Mouse (Mus musculus) CD4-positive, CD25-positive, alpha-beta regulatory T cell, adult 4 months (primary cell): ENCODE data around the gene Vmn1r9. TPM values are rescaled to one million over a fixed set of nuclear protein-coding genes. Genes with fewer than 3 reads are reported as not detected.
"Not testable (repeated sequence)": the region's sequence is repeated elsewhere in the genome, so short reads cannot be mapped to it uniquely, and the experiment has no call there.

Source experiments
- ATAC-seq: one replicate; pipeline ENCODE4 v1.8.0; 2017
- polyA plus RNA-seq, 2 experiments: library from polyadenylated mRNA; unstranded; fragments of 100-300 nt; shearing (Covaris generic); gene quantifications; one replicate each; pipeline ENCODE4 v1.2.1; 2017

Vmn1r9 gene
- polyA plus RNA-seq: not detected

- ATAC-seq: no peak
Measured at GRCm38 (mm10) chr6:57066487-57066886, at the start of gene Vmn1r9. Gene Vmn1r9, plus strand, starts transcription at chr6:57066787.

- not testable (repeated sequence) for ATAC-seq
Measured at GRCm38 (mm10) chr6:57025224-57025623, 41.4 kb upstream of the Vmn1r9 start, which contains the start of gene Vmn1r7. Gene Vmn1r7, minus strand, starts transcription at chr6:57025324.

GRCm38 (mm10) chr6:57031984-57032383 lies 34.6 kb upstream of the Vmn1r9 start, which contains the start of gene Vmn1r8:
Gene Vmn1r8, plus strand, starts transcription at chr6:57032284.
- ATAC-seq: no peak

GRCm38 (mm10) chr6:57034674-57035073 lies 31.9 kb upstream of the Vmn1r9 start:
- ATAC-seq: no peak

- ATAC-seq: no peak
Measured at GRCm38 (mm10) chr6:57063730-57064129, 2.9 kb upstream of the Vmn1r9 start.

- ATAC-seq: no peak
Measured at GRCm38 (mm10) chr6:57106358-57106757, 39.8 kb downstream of the Vmn1r9 start.

- ATAC-seq: no peak
Measured at GRCm38 (mm10) chr6:57109154-57109553, 42.6 kb downstream of the Vmn1r9 start, which contains the start of gene Vmn1r10. Gene Vmn1r10, plus strand, starts transcription at chr6:57109454.

Other genes starting within 250 kb of the Vmn1r9 start
- not detected for gene Fkbp9, start 234.7 kb upstream of the Vmn1r9 start, polyA plus RNA-seq
- gene Nt5c3, start 142.9 kb upstream of the Vmn1r9 start, polyA plus RNA-seq: 10 to 100 TPM; 57.3 to 63.7 TPM
- gene Vmn1r4, start 142.8 kb upstream of the Vmn1r9 start, polyA plus RNA-seq: under 1 TPM in 1 of 2 experiments, not detected in 1; 0.16 TPM
- not detected for gene Vmn1r5, start 96.5 kb upstream of the Vmn1r9 start, polyA plus RNA-seq
- gene Vmn1r6, start 69.5 kb upstream of the Vmn1r9 start, polyA plus RNA-seq: not detected
- not detected for gene Vmn1r7, start 41.5 kb upstream of the Vmn1r9 start, polyA plus RNA-seq
- gene Vmn1r8, start 34.5 kb upstream of the Vmn1r9 start, polyA plus RNA-seq: not detected
- gene Vmn1r10, start 42.7 kb downstream of the Vmn1r9 start, polyA plus RNA-seq: not detected
- not detected for gene Vmn1r11, start 66.7 kb downstream of the Vmn1r9 start, polyA plus RNA-seq
- gene Vmn1r12, start 90.1 kb downstream of the Vmn1r9 start, polyA plus RNA-seq: not detected
- gene Vmn1r13, start 136.5 kb downstream of the Vmn1r9 start, polyA plus RNA-seq: 1 to 10 TPM in 1 of 2 experiments, not detected in 1; 1.5 TPM
- not detected for gene Vmn1r14, start 164.9 kb downstream of the Vmn1r9 start, polyA plus RNA-seq
- gene Vmn1r15, start 191.2 kb downstream of the Vmn1r9 start, polyA plus RNA-seq: not detected